Mouse (Mus musculus) ES-E14 (cell line): ENCODE measurements at regions not wholly inside any gene's neighbourhood (a gene's known extent, or its start where the extent isn't known, plus 50 kb on each side); places are given as distances from the start of the nearest gene placed in this dataset.

ENCODE experiments used
- DNase-seq: peaks from one replicate; pipeline ENCODE4 v3.0.0-alpha.2; 2013; ENCODE audit warnings: low read depth, low spot score
- H3K27ac ChIP-seq: 2 replicates; pipeline ENCODE4 v1.5.1; 2012; ENCODE audit warnings: low read depth, mild to moderate bottlenecking, low read length, moderate library complexity, mixed read lengths; ENCODE audit not compliant: poor library complexity, insufficient read depth, severe bottlenecking
- H3K36me3 ChIP-seq: 2 replicates; pipeline ENCODE4 v1.6.1; 2012; ENCODE audit warnings: mild to moderate bottlenecking, low read length, moderate library complexity, mixed read lengths; ENCODE audit not compliant: control insufficient read depth, poor library complexity, insufficient read depth, severe bottlenecking
- H3K4me1 ChIP-seq, 2 experiments: fragments of 150-350 bp in 1 of 2; sonication (generic) in 1 of 2; 2 replicates each; pipeline ENCODE4 v1.6.1; 2012; ENCODE audit warnings: low read length in 2 of 2, mild to moderate bottlenecking in 1 of 2, mixed read lengths in 1 of 2; ENCODE audit not compliant: control insufficient read depth in 2 of 2, insufficient read depth in 2 of 2, poor library complexity in 1 of 2
- H3K4me3 ChIP-seq, 2 experiments: fragments of 150-350 bp in 1 of 2; sonication (generic) in 1 of 2; 2 replicates each; pipeline ENCODE4 v1.5.1; 2012; ENCODE audit warnings: low read length in 2 of 2, low read depth in 1 of 2, mild to moderate bottlenecking in 1 of 2, mixed read lengths in 1 of 2; ENCODE audit not compliant: insufficient read depth in 1 of 2, poor library complexity in 1 of 2, severe bottlenecking in 1 of 2
- H3K9ac ChIP-seq: 2 replicates; pipeline ENCODE4 v1.6.1; 2012; ENCODE audit warnings: low read depth, mild to moderate bottlenecking, low read length, mixed read lengths; ENCODE audit not compliant: poor library complexity, insufficient read depth, severe bottlenecking
- H3K9me3 ChIP-seq: fragments of 150-350 bp; sonication (generic); 2 replicates; pipeline ENCODE4 v1.6.1; 2012; ENCODE audit warnings: low read depth, mild to moderate bottlenecking, low read length; ENCODE audit not compliant: control insufficient read depth, insufficient read depth
- CHD2 ChIP-seq: IDR thresholded peaks from 2 replicates; pipeline ENCODE4 v1.6.1; 2014; ENCODE audit warnings: mild to moderate bottlenecking, low read depth, low read length, inconsistent platforms
- HCFC1 ChIP-seq: IDR thresholded peaks from 2 replicates; pipeline ENCODE4 v1.6.1; 2012; ENCODE audit warnings: low read length, inconsistent platforms, borderline replicate concordance; ENCODE audit not compliant: insufficient read depth
- MAFK ChIP-seq: IDR thresholded peaks from 2 replicates; pipeline ENCODE4 v1.6.1; 2014; ENCODE audit warnings: mild to moderate bottlenecking, low read depth, low read length, inconsistent platforms; ENCODE audit not compliant: insufficient read depth
- ZC3H11A ChIP-seq: IDR thresholded peaks from 2 replicates; pipeline ENCODE4 v1.6.1; 2012; ENCODE audit warnings: low read depth, mild to moderate bottlenecking, inconsistent platforms, low read length, borderline replicate concordance
- ZNF384 ChIP-seq: IDR thresholded peaks from 2 replicates; pipeline ENCODE4 v1.6.1; 2012; ENCODE audit warnings: low read depth, low read length, inconsistent platforms
- in situ Hi-C, 2 experiments: fragments of 600-800 bp; cut with MboI; formaldehyde crosslinking; loops; one replicate each; pipeline ENCODE4 v1.15.1; 2025; ENCODE audit warnings: low sequenced_read_pairs in 2 of 2, inconsistent platforms in 1 of 2; ENCODE audit not compliant: unreplicated experiment in 2 of 2

GRCm38 (mm10) chr5:75320536-75320935, 168.4 kb downstream of the Pdgfra start:
- Histone ChIP-seq H3K4me1 (no peaks in the 10 kb centered on the region), H3K36me3 (no peaks in the 10 kb centered on the region), H3K9me3 (no peaks in the 10 kb centered on the region), H3K27ac (no peak overlapping the region), H3K4me3 (no peak overlapping the region), H3K9ac (no peak overlapping the region)
- no peak for DNase-seq
- TF ChIP-seq ZC3H11A, result no peak
- TF ChIP-seq MAFK, result no peak
- TF ChIP-seq ZNF384, result no peak
- no peak for TF ChIP-seq HCFC1
- TF ChIP-seq CHD2, result no peak
- in situ Hi-C loops, result no loop called here

DNA sequence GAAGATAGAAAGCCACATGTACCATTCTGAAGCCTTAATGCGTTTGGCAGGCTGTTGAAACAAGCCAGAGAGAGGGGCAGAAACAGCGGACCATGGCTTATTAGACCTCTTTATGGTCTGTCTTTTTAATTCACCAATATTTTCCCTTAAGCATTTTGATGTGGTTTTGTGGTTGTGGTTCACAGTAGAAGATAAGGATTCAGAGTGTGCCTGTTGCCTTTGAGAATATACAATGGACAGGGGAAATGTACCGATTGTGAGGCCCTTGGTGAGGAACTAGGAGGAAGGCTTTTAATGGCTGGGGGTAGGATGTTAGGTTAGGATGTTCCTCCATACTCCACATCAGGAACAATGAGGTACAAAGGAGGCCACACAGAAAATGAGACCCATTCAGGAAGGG, 182.0 kb downstream of the Pdgfra start:
- no peak overlapping the region for H3K4me3 ChIP-seq
- H3K4me1 ChIP-seq, result no peaks in the 10 kb centered on the region
- DNase-seq, result no peak
- H3K9me3 ChIP-seq, result no peaks in the 10 kb centered on the region
- no peaks in the 10 kb centered on the region for H3K36me3 ChIP-seq
- H3K9ac ChIP-seq, result no peak overlapping the region
- TF ChIP-seq CHD2 (no peak), ZNF384 (no peak), MAFK (no peak), HCFC1 (no peak), ZC3H11A (no peak)
- in situ Hi-C loops, result no loop called here
- no peak overlapping the region for H3K27ac ChIP-seq

- DNase-seq, result no peak
- no peak overlapping the region for H3K4me3 ChIP-seq
- H3K9ac ChIP-seq, result no peak overlapping the region
- no peaks in the 10 kb centered on the region for H3K36me3 ChIP-seq
- in situ Hi-C loops, result no loop called here
- H3K4me1 ChIP-seq, result no peaks in the 10 kb centered on the region
- no peaks in the 10 kb centered on the region for H3K9me3 ChIP-seq
- TF ChIP-seq ZC3H11A (no peak), HCFC1 (no peak)
- no peak overlapping the region for H3K27ac ChIP-seq
Observed at GRCm38 (mm10) chr5:75336454-75336853, 184.4 kb downstream of the Pdgfra start.

DNA sequence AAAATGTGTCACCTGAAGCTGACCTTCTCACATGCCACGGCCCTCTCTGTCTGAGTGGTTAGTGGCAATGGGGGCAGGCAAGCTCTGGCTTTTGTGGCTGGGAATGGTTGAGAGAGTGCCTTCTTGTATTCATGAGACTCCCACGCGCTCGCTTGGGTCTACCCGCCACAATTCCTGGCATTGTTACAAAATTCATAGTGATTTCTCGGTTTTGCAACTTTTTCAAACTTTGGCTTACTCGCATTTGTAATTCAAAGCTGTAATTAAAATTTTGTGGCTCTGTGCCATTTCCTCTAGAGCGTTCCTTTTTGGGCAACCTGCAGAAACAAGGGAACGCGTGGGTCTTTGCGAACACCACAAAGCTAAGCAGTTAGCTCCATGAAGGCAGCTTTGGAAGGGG, 186.3 kb downstream of the Pdgfra start:
- Histone ChIP-seq H3K9me3 (no peaks in the 10 kb centered on the region), H3K9ac (no peak overlapping the region), H3K36me3 (no peaks in the 10 kb centered on the region), H3K4me3 (no peak overlapping the region), H3K27ac (no peak overlapping the region), H3K4me1 (no peaks in the 10 kb centered on the region)
- no peak for DNase-seq
- in situ Hi-C loops, result no loop called here
- TF ChIP-seq ZNF384 (no peak), CHD2 (no peak), MAFK (no peak), HCFC1 (no peak)

- in situ Hi-C loops, result no loop called here
- no peaks in the 10 kb centered on the region for H3K9me3 ChIP-seq
- H3K27ac ChIP-seq, result no peak overlapping the region
- H3K9ac ChIP-seq, result no peak overlapping the region
- DNase-seq, result no peak
- H3K4me1 ChIP-seq, result no peaks in the 10 kb centered on the region
- no peak overlapping the region for H3K4me3 ChIP-seq
- no peaks in the 10 kb centered on the region for H3K36me3 ChIP-seq
- TF ChIP-seq ZNF384 (no peak), ZC3H11A (no peak), MAFK (no peak), HCFC1 (no peak), CHD2 (no peak)
Observed at GRCm38 (mm10) chr5:75342599-75342998, 190.5 kb downstream of the Pdgfra start.
